Mouse (Mus musculus): ENCODE data around the gene Cxadr.

GRCm38 (mm10) chr16:78264442-78265150 lies 36.7 kb upstream of the Cxadr start:
- no peak for TF ChIP-seq CTCF (IDR thresholded peaks at IDR 0.05; ENCODE audit: control insufficient read depth, insufficient read depth, low read length)
- TF ChIP-seq POLR2A (IDR thresholded peaks at IDR 0.05; ENCODE audit: borderline replicate concordance, control insufficient read depth, low read depth, low read length): no peak
